Mouse (Mus musculus): ENCODE measurements around the gene Gm28053.
"Not testable (repeated sequence)": the region's sequence is repeated elsewhere in the genome, so short reads cannot be mapped to it uniquely, and the experiment has no call there.

Gm28053 gene

GRCm38 (mm10) chr6:48718455-48718854, at the start of gene Gm28053, which contains the start of gene Gimap7:
TSS of gene Gm28053 (plus strand) at chr6:48718607.
TSS of gene Gimap7 (plus strand) at chr6:48718621.
- peak; percentile 77 for DNase-seq (ENCODE audit: low read depth, low spot score)
- Histone ChIP-seq H3K27me3 (ENCODE audit: control insufficient read depth, insufficient read depth, low read length, poor library complexity, severe bottlenecking) (no peaks in the 10 kb centered on the region), H3K36me3 (ENCODE audit: control insufficient read depth, insufficient read depth, low read length, poor library complexity, severe bottlenecking) (no peaks in the 10 kb centered on the region; the same call in 1 of the 2 replicates)

DNA sequence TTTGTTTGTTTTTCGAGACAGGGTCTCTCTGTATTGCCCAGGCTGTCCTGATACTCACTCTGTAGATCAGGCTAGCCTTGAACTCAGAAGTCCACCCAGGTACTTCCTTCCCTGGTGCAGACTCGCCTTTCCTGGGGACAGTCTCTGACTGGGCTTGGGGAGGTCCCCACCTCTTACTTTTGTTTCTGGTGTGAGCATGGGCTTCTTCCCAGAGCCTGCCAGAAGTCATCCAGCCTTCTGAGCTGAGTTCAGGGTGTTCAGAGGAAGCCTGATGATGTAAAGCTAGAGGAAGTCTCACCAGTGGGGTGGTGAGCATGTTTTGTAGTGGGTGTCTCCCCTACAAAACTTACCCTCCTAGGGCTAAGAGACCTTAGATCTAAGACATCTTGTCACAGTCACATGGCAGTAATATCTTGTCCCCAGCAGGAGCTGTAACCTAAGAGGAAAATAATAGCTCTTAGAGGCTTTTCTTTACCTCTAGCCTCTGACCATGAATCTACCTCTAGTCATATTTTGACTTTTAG, 48.9 kb upstream of the Gm28053 start:
- DNase-seq (ENCODE audit: low read depth, low spot score), result no peak
- no peaks in the 10 kb centered on the region for H3K36me3 ChIP-seq (ENCODE audit: control insufficient read depth, insufficient read depth, low read length, poor library complexity, severe bottlenecking)
- no peaks in the 10 kb centered on the region for H3K27me3 ChIP-seq (ENCODE audit: control insufficient read depth, insufficient read depth, low read length, poor library complexity, severe bottlenecking)

DNA sequence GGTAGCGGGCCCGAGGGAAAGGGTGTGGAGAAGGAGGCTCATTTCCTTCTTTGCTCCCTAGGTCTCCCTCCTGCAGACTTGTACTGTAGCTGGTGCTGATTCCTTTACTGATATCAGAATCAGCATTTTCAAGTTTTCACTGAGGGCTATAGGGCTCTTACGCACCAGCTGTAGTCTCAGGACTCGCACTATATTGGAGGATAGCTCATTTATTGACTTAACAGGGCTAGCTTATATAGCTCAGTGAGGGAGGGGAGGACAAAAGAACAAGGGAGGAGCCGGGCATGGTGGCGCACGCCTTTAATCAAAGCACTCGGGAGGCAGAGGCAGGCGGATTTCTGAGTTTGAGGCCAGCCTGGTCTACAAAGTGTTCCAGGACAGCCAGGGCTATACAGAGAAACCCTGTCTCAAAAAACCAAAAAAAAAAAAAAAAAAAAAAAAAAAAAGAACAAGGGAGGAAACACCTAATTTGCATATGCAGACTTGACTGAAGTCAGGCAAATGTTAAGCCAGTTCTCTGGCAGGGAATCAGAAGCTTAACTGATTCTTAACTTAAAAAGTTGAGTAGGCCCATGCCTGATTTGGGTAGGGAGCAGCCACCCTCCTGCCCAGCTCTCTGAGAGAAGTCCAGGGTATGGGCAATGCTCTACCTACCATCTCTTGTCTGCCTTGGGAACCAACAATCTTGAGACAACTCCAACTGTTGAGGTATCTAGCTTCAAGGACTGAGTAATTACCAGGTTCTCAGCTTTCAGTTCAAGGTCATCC, 43.9 kb upstream of the Gm28053 start:
- H3K27me3 ChIP-seq (ENCODE audit: control insufficient read depth, insufficient read depth, low read length, poor library complexity, severe bottlenecking), result no peaks in the 10 kb centered on the region
- peaks cover 6% of the 10 kb centered on the region for H3K36me3 ChIP-seq (ENCODE audit: control insufficient read depth, insufficient read depth, low read length, poor library complexity, severe bottlenecking)
- peak; percentile 69 for DNase-seq (ENCODE audit: low read depth, low spot score)

DNA sequence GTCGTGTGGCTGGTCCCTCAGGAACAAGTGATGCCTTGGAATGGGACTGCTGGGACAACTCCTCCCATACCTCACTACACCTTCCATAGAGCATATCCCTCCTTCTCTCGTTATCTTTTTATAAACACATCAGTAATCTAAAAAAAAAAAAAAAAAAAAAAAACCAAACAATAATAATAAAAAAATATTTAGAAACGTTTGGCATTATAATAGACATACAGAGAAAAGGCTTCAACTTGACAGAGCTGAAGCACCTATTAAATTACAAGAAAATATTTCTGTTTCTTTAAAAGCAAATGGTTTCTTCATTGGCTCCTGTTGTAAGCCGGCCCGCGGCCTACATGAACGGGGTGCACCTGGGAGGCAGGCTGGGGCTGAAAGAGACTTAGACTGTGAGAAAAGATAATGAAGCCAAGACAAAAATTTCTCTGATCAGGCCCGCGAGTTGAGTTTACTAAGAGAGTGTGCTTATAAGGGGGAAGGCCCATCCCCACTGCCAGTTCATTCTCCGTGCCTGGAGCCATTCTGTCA, 42.9 kb upstream of the Gm28053 start:
- Histone ChIP-seq H3K27me3 (ENCODE audit: control insufficient read depth, insufficient read depth, low read length, poor library complexity, severe bottlenecking) (no peaks in the 10 kb centered on the region), H3K36me3 (ENCODE audit: control insufficient read depth, insufficient read depth, low read length, poor library complexity, severe bottlenecking) (peaks cover 6% of the 10 kb centered on the region)
- no peak for DNase-seq (ENCODE audit: low read depth, low spot score)

DNA sequence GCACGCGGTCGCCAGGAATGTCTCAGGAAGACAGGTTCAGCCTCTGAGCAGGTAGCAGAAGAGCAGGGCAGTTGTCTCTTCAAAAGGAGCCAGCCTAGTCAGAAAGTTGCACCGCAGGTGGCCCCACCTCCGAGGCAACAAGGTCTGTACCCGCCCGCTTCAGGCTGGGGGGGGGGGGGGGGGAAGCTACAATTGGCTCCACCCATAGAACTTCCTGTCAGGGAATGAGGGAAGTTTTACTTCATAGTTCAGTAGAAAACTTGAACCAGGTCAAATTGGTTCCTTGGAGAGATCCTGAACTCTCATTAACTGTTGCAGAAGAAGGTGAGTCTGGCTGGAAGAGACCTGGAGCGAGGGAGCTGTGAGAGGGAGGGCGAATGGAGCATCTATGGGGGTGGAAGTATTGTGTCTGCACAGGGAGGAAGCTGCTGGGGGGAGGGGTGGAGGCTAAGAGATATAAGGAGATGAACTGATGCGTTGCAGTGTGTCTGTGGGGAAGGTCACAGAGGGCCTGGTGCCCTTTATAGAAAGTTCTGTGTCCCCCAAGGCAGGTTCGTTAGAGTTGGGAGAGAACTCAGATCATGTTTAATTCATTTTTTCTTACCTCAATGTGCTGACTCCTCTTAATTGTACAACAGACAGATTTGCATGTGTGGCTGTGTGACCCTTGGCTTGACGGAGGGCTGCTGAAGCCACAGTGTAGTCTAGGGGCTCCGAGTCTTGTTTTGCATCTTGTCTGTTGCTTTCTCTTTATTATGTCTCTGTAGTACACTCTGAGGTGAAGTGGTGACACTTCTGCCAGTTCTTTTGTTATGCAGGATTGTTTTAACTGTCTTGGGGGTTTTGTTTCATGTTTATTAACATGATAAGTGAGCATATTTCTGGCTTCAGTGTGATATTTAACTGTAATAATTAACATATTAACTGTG, 42.2 kb upstream of the Gm28053 start, which contains the start of gene Gimap9:
Gene Gimap9, plus strand, starts transcription at position 199 of the 929 bp plus-strand sequence.
- peaks cover 6% of the 10 kb centered on the region for H3K36me3 ChIP-seq (ENCODE audit: control insufficient read depth, insufficient read depth, low read length, poor library complexity, severe bottlenecking)
- DNase-seq (ENCODE audit: low read depth, low spot score), result peak; percentile 88
- no peaks in the 10 kb centered on the region for H3K27me3 ChIP-seq (ENCODE audit: control insufficient read depth, insufficient read depth, low read length, poor library complexity, severe bottlenecking)

DNA sequence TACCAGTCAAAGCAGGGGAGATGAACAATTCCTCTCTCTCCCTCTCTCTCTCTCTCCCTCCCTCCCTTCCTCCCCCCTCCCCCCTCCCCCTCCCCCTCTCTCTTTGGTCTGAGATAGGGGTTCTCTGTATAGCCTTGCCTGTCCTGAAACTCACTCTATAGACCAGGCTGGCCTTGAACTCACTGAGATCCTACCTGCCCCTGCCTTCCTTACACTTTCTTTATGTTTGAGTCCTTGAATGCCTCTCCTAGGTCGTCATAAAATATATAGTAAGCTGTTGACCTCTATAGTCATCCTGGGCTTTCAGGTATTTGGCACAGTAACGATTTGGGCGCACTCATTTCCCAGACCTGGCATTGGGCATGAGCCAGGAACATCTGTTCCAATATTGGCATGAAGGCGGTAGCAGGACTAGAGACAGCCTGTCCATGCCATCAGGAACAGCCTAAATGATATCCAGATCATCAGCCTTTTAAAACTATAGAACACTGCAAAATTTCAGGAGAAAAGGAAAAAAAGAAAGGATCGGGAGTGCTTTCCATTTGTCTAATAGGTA, 41.5 kb upstream of the Gm28053 start:
- peaks cover 6% of the 10 kb centered on the region for H3K36me3 ChIP-seq (ENCODE audit: control insufficient read depth, insufficient read depth, low read length, poor library complexity, severe bottlenecking)
- no peaks in the 10 kb centered on the region for H3K27me3 ChIP-seq (ENCODE audit: control insufficient read depth, insufficient read depth, low read length, poor library complexity, severe bottlenecking)
- DNase-seq (ENCODE audit: low read depth, low spot score), result no peak

DNA sequence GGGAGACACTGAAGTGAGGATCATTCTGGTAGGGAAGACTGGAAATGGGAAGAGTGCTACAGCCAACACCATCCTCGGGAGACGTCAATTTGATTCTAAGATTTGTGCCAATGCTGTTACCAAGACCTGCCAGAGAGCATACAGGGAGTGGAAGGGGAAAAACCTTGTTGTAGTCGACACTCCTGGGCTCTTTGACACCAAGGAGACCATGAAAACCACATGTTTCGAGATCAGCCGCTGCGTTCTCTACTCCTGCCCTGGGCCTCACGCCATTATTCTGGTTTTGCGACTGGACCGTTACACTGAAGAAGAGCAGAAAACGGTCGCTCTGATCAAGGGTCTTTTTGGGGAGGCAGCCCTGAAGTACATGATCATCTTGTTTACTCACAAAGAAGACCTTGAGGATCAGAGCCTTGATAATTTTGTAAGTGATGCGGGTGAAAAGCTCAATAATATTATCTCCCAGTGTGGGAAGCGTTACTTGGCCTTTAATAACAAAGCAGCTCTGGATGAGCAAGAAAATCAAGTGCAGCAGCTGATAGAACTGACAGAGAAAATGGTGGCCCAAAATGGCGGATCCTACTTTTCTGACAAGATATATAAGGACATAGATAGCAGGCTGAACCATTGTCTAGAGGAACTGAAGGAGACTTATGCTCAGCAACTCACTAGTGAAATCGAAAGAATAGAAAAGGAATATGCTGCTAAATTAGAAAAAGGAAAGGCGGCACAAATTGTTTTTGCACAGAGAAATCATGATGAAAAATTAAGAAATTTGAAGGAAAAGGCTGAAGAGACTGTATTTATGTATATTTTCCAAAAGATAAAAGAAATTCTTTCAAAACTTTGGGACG, 40.7 kb upstream of the Gm28053 start:
- no peak for DNase-seq (ENCODE audit: low read depth, low spot score)
- Histone ChIP-seq H3K27me3 (ENCODE audit: control insufficient read depth, insufficient read depth, low read length, poor library complexity, severe bottlenecking) (no peaks in the 10 kb centered on the region), H3K36me3 (ENCODE audit: control insufficient read depth, insufficient read depth, low read length, poor library complexity, severe bottlenecking) (peaks cover 6% of the 10 kb centered on the region)

- H3K36me3 ChIP-seq (ENCODE audit: control insufficient read depth, insufficient read depth, low read length, poor library complexity, severe bottlenecking), result peaks cover 6% of the 10 kb centered on the region
- H3K27me3 ChIP-seq (ENCODE audit: control insufficient read depth, insufficient read depth, low read length, poor library complexity, severe bottlenecking), result no peaks in the 10 kb centered on the region
- no peak for DNase-seq (ENCODE audit: low read depth, low spot score)
Observed at GRCm38 (mm10) chr6:48678391-48678790, 40.0 kb upstream of the Gm28053 start.

- Histone ChIP-seq H3K36me3 (ENCODE audit: control insufficient read depth, insufficient read depth, low read length, poor library complexity, severe bottlenecking) (peaks cover 6% of the 10 kb centered on the region), H3K27me3 (ENCODE audit: control insufficient read depth, insufficient read depth, low read length, poor library complexity, severe bottlenecking) (no peaks in the 10 kb centered on the region)
- DNase-seq (ENCODE audit: low read depth, low spot score), result no peak
Observed at GRCm38 (mm10) chr6:48679701-48680100, 38.7 kb upstream of the Gm28053 start.

DNA sequence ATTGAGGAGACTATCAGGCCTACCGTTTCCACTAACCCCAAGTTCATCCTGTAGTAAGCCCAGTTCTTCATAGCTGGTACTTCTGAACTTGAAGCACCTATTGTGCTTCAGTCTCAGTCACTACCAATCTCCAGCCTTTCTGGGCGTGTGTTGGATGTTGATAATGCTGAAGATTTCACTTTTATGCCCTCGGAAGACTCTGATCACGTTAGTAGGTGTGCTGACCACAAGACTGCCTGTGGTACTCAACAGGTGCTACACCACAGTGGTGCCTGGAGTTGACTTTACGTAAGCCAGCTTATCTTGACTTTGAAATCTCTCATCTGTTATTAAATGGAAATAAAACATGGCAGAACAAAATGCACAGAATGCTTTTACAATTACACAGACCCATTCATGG, 38.0 kb upstream of the Gm28053 start:
- peaks cover 6% of the 10 kb centered on the region for H3K36me3 ChIP-seq (ENCODE audit: control insufficient read depth, insufficient read depth, low read length, poor library complexity, severe bottlenecking)
- no peaks in the 10 kb centered on the region for H3K27me3 ChIP-seq (ENCODE audit: control insufficient read depth, insufficient read depth, low read length, poor library complexity, severe bottlenecking)
- no peak for DNase-seq (ENCODE audit: low read depth, low spot score)

GRCm38 (mm10) chr6:48681472-48682090, 36.8 kb upstream of the Gm28053 start:
- DNase-seq (ENCODE audit: low read depth, low spot score), result peak; percentile 58
- Histone ChIP-seq H3K27me3 (ENCODE audit: control insufficient read depth, insufficient read depth, low read length, poor library complexity, severe bottlenecking) (no peaks in the 10 kb centered on the region), H3K36me3 (ENCODE audit: control insufficient read depth, insufficient read depth, low read length, poor library complexity, severe bottlenecking) (peaks cover 6% of the 10 kb centered on the region)

DNA sequence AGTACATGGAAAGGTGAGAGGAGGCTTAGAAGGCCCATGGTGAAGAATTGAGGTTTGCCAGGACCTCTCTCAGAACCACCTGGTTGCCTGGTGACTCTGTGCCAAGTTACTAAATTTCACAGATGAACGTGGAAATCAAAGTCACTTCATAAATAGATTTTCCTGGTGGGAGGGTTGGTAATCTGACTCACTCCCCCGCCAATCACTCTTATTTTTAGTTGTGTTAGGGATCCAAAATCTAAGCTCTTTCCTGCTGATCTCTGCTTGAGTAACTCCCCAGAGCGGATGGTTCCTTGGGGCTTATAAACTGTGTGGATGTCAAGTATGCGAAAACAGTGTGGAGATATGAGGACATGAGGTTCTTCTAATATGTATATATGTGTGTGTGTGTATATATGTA, 36.1 kb upstream of the Gm28053 start:
- Histone ChIP-seq H3K27me3 (ENCODE audit: control insufficient read depth, insufficient read depth, low read length, poor library complexity, severe bottlenecking) (no peaks in the 10 kb centered on the region), H3K36me3 (ENCODE audit: control insufficient read depth, insufficient read depth, low read length, poor library complexity, severe bottlenecking) (peaks cover 8% of the 10 kb centered on the region)
- no peak for DNase-seq (ENCODE audit: low read depth, low spot score)

DNA sequence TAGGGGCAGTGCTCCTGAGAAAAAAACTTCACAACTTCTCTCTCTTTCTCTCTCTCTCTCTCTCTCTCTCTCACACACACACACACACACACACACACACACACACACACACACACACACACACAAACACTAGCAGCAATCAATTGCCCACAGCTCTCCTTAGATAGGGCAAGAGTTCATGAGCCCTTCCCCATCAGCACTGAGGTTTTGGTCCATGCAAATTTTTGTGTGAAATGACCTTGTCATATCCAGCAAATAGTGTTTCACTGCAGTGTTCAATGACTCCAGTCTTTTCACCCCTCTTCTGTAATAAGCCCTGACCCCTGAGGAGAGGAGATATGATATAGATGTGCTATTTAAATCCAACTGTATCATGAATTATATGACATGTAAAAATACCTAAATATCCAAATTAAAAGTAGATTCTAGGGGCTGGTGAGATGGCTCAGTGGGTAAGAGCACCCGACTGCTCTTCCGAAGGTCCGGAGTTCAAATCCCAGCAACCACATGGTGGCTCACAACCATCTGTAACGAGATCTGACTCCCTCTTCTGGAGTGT, 35.1 kb upstream of the Gm28053 start:
- not testable (repeated sequence) for H3K27me3 ChIP-seq (ENCODE audit: control insufficient read depth, insufficient read depth, low read length, poor library complexity, severe bottlenecking); H3K36me3 ChIP-seq (ENCODE audit: control insufficient read depth, insufficient read depth, low read length, poor library complexity, severe bottlenecking)
- peak; percentile 56 for DNase-seq (ENCODE audit: low read depth, low spot score)
